38 mouse cellular contexts compared by ENCODE assay signal in genomic region chr5:120373426-120373825, GRCm38 (mm10). TPM values are rescaled to one million over a fixed set of nuclear protein-coding genes. Genes with fewer than 3 reads are reported as not detected.
"Had no signal": no experiment of that assay in that cellular context is flagged by ENCODE, and none has a peak within 500 bp of the region (broad histone marks: within the 10 kb centered on the region; RNA-seq: fewer than 3 reads in every experiment).

No protein-coding gene starts in this region.

- H3K4me1 ChIP-seq: heart, embryonic 15.5 days; limb, embryonic 13.5 days; limb, embryonic 15.5 days; liver, embryonic 12.5 days had no signal

- H3K4me3 ChIP-seq: heart, adult 2 months; heart, embryonic 13.5 days; heart, embryonic 15.5 days; hindbrain, embryonic 13.5 days; hindbrain, embryonic 15.5 days; kidney, embryonic 15.5 days; limb, embryonic 13.5 days; limb, embryonic 15.5 days; liver, embryonic 12.5 days had no signal

- H3K4me2 ChIP-seq: heart, embryonic 11.5 days; heart, embryonic 13.5 days; heart, embryonic 15.5 days; hindbrain, embryonic 13.5 days; hindbrain, embryonic 15.5 days; kidney, embryonic 15.5 days; limb, embryonic 13.5 days; limb, embryonic 15.5 days; liver, embryonic 12.5 days had no signal

- H3K9ac ChIP-seq: heart, embryonic 13.5 days; heart, embryonic 15.5 days; hindbrain, embryonic 13.5 days; hindbrain, embryonic 15.5 days; kidney, embryonic 15.5 days; limb, embryonic 13.5 days; limb, embryonic 15.5 days; liver, embryonic 12.5 days; liver, embryonic 14.5 days had no signal

- H3K27ac ChIP-seq: heart, adult 2 months; heart, embryonic 13.5 days; heart, embryonic 15.5 days; hindbrain, embryonic 13.5 days; hindbrain, embryonic 15.5 days; hindbrain, postnatal 0 days; kidney, embryonic 15.5 days; kidney, postnatal 0 days; limb, embryonic 13.5 days; limb, embryonic 15.5 days; liver, embryonic 12.5 days; liver, embryonic 14.5 days had no signal

- H3K9me3 ChIP-seq: heart, embryonic 15.5 days; hindbrain, embryonic 13.5 days; hindbrain, embryonic 15.5 days; kidney, embryonic 15.5 days; limb, embryonic 15.5 days; liver, embryonic 12.5 days had no signal

- DNase-seq: gastrocnemius, postnatal 14 days; gastrocnemius, postnatal 36 days; heart, adult 11 months; heart, adult 2 months; heart, postnatal 14 days; heart, postnatal 36 days; kidney, adult 11 months; kidney, adult 2 months; kidney, adult 9 months; kidney, postnatal 14 days; kidney, postnatal 36 days; layer of hippocampus, adult 9-11 months; layer of hippocampus, postnatal 36 days had no signal

- H3K27me3 ChIP-seq: hindbrain, embryonic 15.5 days had no signal

- H3K36me3 ChIP-seq: heart, embryonic 13.5 days; heart, embryonic 15.5 days; hindbrain, embryonic 13.5 days; hindbrain, embryonic 15.5 days; kidney, embryonic 15.5 days; limb, embryonic 13.5 days; limb, embryonic 15.5 days; liver, embryonic 12.5 days had no signal

- ATAC-seq: hindbrain, postnatal 0 days; intestine, embryonic 16.5 days; liver, embryonic 12.5 days had no signal

RNA-seq across cellular contexts. Expression of gene Lhx5, which starts 58.1 kb away (rescaled TPM):
- total RNA-seq: gastrocnemius, adult 18-20 months; gastrocnemius, adult 8-10 months; gastrocnemius, postnatal 14 days; gastrocnemius, postnatal 36 days; heart, adult 2 months; heart, postnatal 14 days; heart, postnatal 36 days; hematopoietic stem cell, adult 5-6 weeks; layer of hippocampus, adult 18-20 months; left cerebral cortex, adult 18-20 months; left cerebral cortex, postnatal 36 days; liver, adult 2 months had no signal
- polyA plus RNA-seq: gonadal fat pad, adult 2 months; heart, adult 2 months; heart, embryonic 13.5 days; heart, embryonic 15.5 days; heart, postnatal 0 days; intestine, embryonic 14.5 days; intestine, embryonic 16.5 days; kidney, adult 2 months; kidney, embryonic 15.5 days; kidney, postnatal 0 days; limb, embryonic 11.5 days; limb, embryonic 13.5 days; limb, embryonic 15.5 days; liver, adult 2 months; liver, embryonic 12.5 days; liver, embryonic 14.5 days; liver, embryonic 16.5 days had no signal
